Mouse (Mus musculus): ENCODE results near the gene Gm10073. TPM values are rescaled to one million over a fixed set of nuclear protein-coding genes. Genes with fewer than 3 reads are reported as not detected.

The Gm10073 gene
- polyA plus RNA-seq, 1 experiment from 2014 or later, result 9.1 TPM

- Histone ChIP-seq H3K27me3 (replicated peaks; ENCODE audit: control insufficient read depth, insufficient read depth, low read length) (no peaks in the 10 kb centered on the region), H3K9me3 (ENCODE audit: control insufficient read depth, low read length) (0 out of 2 replicates have a peak, but pooled peaks cover 5% of the 10 kb centered on the region), H3K36me3 (ENCODE audit: control insufficient read depth, insufficient read depth, low read length) (peaks cover 69% of the 10 kb centered on the region), H3K4me1 (replicated peaks; ENCODE audit: control insufficient read depth, insufficient read depth, low read length) (no peaks in the 10 kb centered on the region), H3K27ac (ENCODE audit: low read depth) (no peak overlapping the region), H3K4me2 (ENCODE audit: low read length) (no peak overlapping the region), H3K4me3 (ENCODE audit: low read depth, low read length) (no peak overlapping the region), H3K9ac (ENCODE audit: low read length) (no peak overlapping the region)
- DNase-seq (ENCODE audit: low spot score), result no peak
- 100% methylated on average over 1 of the region's 1 CpGs for WGBS
- no peak for ATAC-seq (replicated peaks; ENCODE audit: low FRiP score, low TSS enrichment, low read depth)
Observed at GRCm38 (mm10) chr8:106550906-106551305, 22.4 kb downstream of the Gm10073 start.

- H3K9me3 ChIP-seq (ENCODE audit: control insufficient read depth, low read length), result no peaks in the 10 kb centered on the region
- WGBS, result 73% methylated on average over 10 of the region's 10 CpGs
- no peak overlapping the region for H3K27ac ChIP-seq (ENCODE audit: low read depth)
- H3K4me2 ChIP-seq (ENCODE audit: low read length), result no peak overlapping the region
- H3K36me3 ChIP-seq (ENCODE audit: control insufficient read depth, insufficient read depth, low read length), result peaks cover 75% of the 10 kb centered on the region
- no peak overlapping the region for H3K9ac ChIP-seq (ENCODE audit: low read length)
- ATAC-seq (replicated peaks; ENCODE audit: low FRiP score, low TSS enrichment, low read depth), result 0 out of 2 replicates have a peak, but pooled peaks have one; percentile 36
- no peak for DNase-seq (ENCODE audit: low spot score)
- no peak overlapping the region for H3K4me3 ChIP-seq (ENCODE audit: low read depth, low read length)
- H3K4me1 ChIP-seq (replicated peaks; ENCODE audit: control insufficient read depth, insufficient read depth, low read length), result no peaks in the 10 kb centered on the region
- H3K27me3 ChIP-seq (replicated peaks; ENCODE audit: control insufficient read depth, insufficient read depth, low read length), result no peaks in the 10 kb centered on the region
Observed at GRCm38 (mm10) chr8:106548366-106548936, 24.8 kb downstream of the Gm10073 start.

GRCm38 (mm10) chr8:106546746-106547145 is 26.5 kb downstream of the Gm10073 start:
- H3K27me3 ChIP-seq (replicated peaks; ENCODE audit: control insufficient read depth, insufficient read depth, low read length), result no peaks in the 10 kb centered on the region
- H3K36me3 ChIP-seq (ENCODE audit: control insufficient read depth, insufficient read depth, low read length), result peaks cover 64% of the 10 kb centered on the region
- no peaks in the 10 kb centered on the region for H3K4me1 ChIP-seq (replicated peaks; ENCODE audit: control insufficient read depth, insufficient read depth, low read length)
- no peak overlapping the region for H3K4me2 ChIP-seq (ENCODE audit: low read length)
- H3K27ac ChIP-seq (ENCODE audit: low read depth), result no peak overlapping the region
- no peak for ATAC-seq (replicated peaks; ENCODE audit: low FRiP score, low TSS enrichment, low read depth)
- H3K4me3 ChIP-seq (ENCODE audit: low read depth, low read length), result no peak overlapping the region
- 86% methylated on average over 7 of the region's 7 CpGs for WGBS
- no peak overlapping the region for H3K9ac ChIP-seq (ENCODE audit: low read length)
- no peaks in the 10 kb centered on the region for H3K9me3 ChIP-seq (ENCODE audit: control insufficient read depth, low read length)
- no peak for DNase-seq (ENCODE audit: low spot score)

GRCm38 (mm10) chr8:106545149-106545548 is 28.1 kb downstream of the Gm10073 start:
- Histone ChIP-seq H3K4me2 (ENCODE audit: low read length) (no peak overlapping the region), H3K9ac (ENCODE audit: low read length) (no peak overlapping the region), H3K27ac (ENCODE audit: low read depth) (no peak overlapping the region), H3K36me3 (ENCODE audit: control insufficient read depth, insufficient read depth, low read length) (peaks cover 76% of the 10 kb centered on the region), H3K9me3 (ENCODE audit: control insufficient read depth, low read length) (no peaks in the 10 kb centered on the region), H3K4me1 (replicated peaks; ENCODE audit: control insufficient read depth, insufficient read depth, low read length) (no peaks in the 10 kb centered on the region), H3K4me3 (ENCODE audit: low read depth, low read length) (no peak overlapping the region), H3K27me3 (replicated peaks; ENCODE audit: control insufficient read depth, insufficient read depth, low read length) (no peaks in the 10 kb centered on the region)
- ATAC-seq (replicated peaks; ENCODE audit: low FRiP score, low TSS enrichment, low read depth) (no peak), DNase-seq (ENCODE audit: low spot score) (no peak)
- WGBS, result 91% methylated on average over 2 of the region's 2 CpGs

- H3K4me3 ChIP-seq (ENCODE audit: low read depth, low read length), result no peak overlapping the region
- peaks cover 83% of the 10 kb centered on the region for H3K36me3 ChIP-seq (ENCODE audit: control insufficient read depth, insufficient read depth, low read length)
- H3K27me3 ChIP-seq (replicated peaks; ENCODE audit: control insufficient read depth, insufficient read depth, low read length), result no peaks in the 10 kb centered on the region
- WGBS, result 85% methylated on average over 8 of the region's 8 CpGs
- no peaks in the 10 kb centered on the region for H3K4me1 ChIP-seq (replicated peaks; ENCODE audit: control insufficient read depth, insufficient read depth, low read length)
- H3K27ac ChIP-seq (ENCODE audit: low read depth), result no peak overlapping the region
- no peaks in the 10 kb centered on the region for H3K9me3 ChIP-seq (ENCODE audit: control insufficient read depth, low read length)
- ATAC-seq (replicated peaks; ENCODE audit: low FRiP score, low TSS enrichment, low read depth), result no peak
- no peak for DNase-seq (ENCODE audit: low spot score)
- H3K9ac ChIP-seq (ENCODE audit: low read length), result no peak overlapping the region
- no peak overlapping the region for H3K4me2 ChIP-seq (ENCODE audit: low read length)
Observed at GRCm38 (mm10) chr8:106543043-106543442, 30.2 kb downstream of the Gm10073 start.

GRCm38 (mm10) chr8:106541002-106541401 is 32.3 kb downstream of the Gm10073 start:
- WGBS, result 83% methylated on average over 11 of the region's 11 CpGs
- H3K4me2 ChIP-seq (ENCODE audit: low read length), result no peak overlapping the region
- H3K9me3 ChIP-seq (ENCODE audit: control insufficient read depth, low read length), result no peaks in the 10 kb centered on the region
- H3K4me3 ChIP-seq (ENCODE audit: low read depth, low read length), result no peak overlapping the region
- no peaks in the 10 kb centered on the region for H3K27me3 ChIP-seq (replicated peaks; ENCODE audit: control insufficient read depth, insufficient read depth, low read length)
- ATAC-seq (replicated peaks; ENCODE audit: low FRiP score, low TSS enrichment, low read depth) (no peak), DNase-seq (ENCODE audit: low spot score) (no peak)
- H3K27ac ChIP-seq (ENCODE audit: low read depth), result no peak overlapping the region
- H3K36me3 ChIP-seq (ENCODE audit: control insufficient read depth, insufficient read depth, low read length), result peaks cover 75% of the 10 kb centered on the region
- no peak overlapping the region for H3K9ac ChIP-seq (ENCODE audit: low read length)
- no peaks in the 10 kb centered on the region for H3K4me1 ChIP-seq (replicated peaks; ENCODE audit: control insufficient read depth, insufficient read depth, low read length)

- peaks cover 57% of the 10 kb centered on the region for H3K36me3 ChIP-seq (ENCODE audit: control insufficient read depth, insufficient read depth, low read length)
- no peak overlapping the region for H3K27ac ChIP-seq (ENCODE audit: low read depth)
- no peaks in the 10 kb centered on the region for H3K4me1 ChIP-seq (replicated peaks; ENCODE audit: control insufficient read depth, insufficient read depth, low read length)
- H3K27me3 ChIP-seq (replicated peaks; ENCODE audit: control insufficient read depth, insufficient read depth, low read length), result no peaks in the 10 kb centered on the region
- ATAC-seq (replicated peaks; ENCODE audit: low FRiP score, low TSS enrichment, low read depth) (no peak), DNase-seq (ENCODE audit: low spot score) (no peak)
- no peaks in the 10 kb centered on the region for H3K9me3 ChIP-seq (ENCODE audit: control insufficient read depth, low read length)
- no peak overlapping the region for H3K4me2 ChIP-seq (ENCODE audit: low read length)
- no peak overlapping the region for H3K9ac ChIP-seq (ENCODE audit: low read length)
- H3K4me3 ChIP-seq (ENCODE audit: low read depth, low read length), result no peak overlapping the region
- 70% methylated on average over 5 of the region's 5 CpGs for WGBS
Observed at GRCm38 (mm10) chr8:106539193-106539592, 34.1 kb downstream of the Gm10073 start.

GRCm38 (mm10) chr8:106535448-106535847 is 37.8 kb downstream of the Gm10073 start:
- no peak for DNase-seq (ENCODE audit: low spot score)
- Histone ChIP-seq H3K4me2 (ENCODE audit: low read length) (no peak overlapping the region), H3K9ac (ENCODE audit: low read length) (no peak overlapping the region), H3K36me3 (ENCODE audit: control insufficient read depth, insufficient read depth, low read length) (peaks cover 36% of the 10 kb centered on the region), H3K9me3 (ENCODE audit: control insufficient read depth, low read length) (no peaks in the 10 kb centered on the region), H3K4me3 (ENCODE audit: low read depth, low read length) (no peak overlapping the region), H3K27ac (ENCODE audit: low read depth) (no peak overlapping the region), H3K27me3 (replicated peaks; ENCODE audit: control insufficient read depth, insufficient read depth, low read length) (no peaks in the 10 kb centered on the region), H3K4me1 (replicated peaks; ENCODE audit: control insufficient read depth, insufficient read depth, low read length) (no peaks in the 10 kb centered on the region)
- 74% methylated on average over 4 of the region's 4 CpGs for WGBS
- no peak for ATAC-seq (replicated peaks; ENCODE audit: low FRiP score, low TSS enrichment, low read depth)

- Histone ChIP-seq H3K27ac (ENCODE audit: low read depth) (no peak overlapping the region), H3K9ac (ENCODE audit: low read length) (no peak overlapping the region), H3K27me3 (replicated peaks; ENCODE audit: control insufficient read depth, insufficient read depth, low read length) (no peaks in the 10 kb centered on the region), H3K4me1 (replicated peaks; ENCODE audit: control insufficient read depth, insufficient read depth, low read length) (no peaks in the 10 kb centered on the region), H3K9me3 (ENCODE audit: control insufficient read depth, low read length) (no peaks in the 10 kb centered on the region), H3K4me2 (ENCODE audit: low read length) (no peak overlapping the region), H3K4me3 (ENCODE audit: low read depth, low read length) (no peak overlapping the region), H3K36me3 (ENCODE audit: control insufficient read depth, insufficient read depth, low read length) (peaks cover 26% of the 10 kb centered on the region)
- DNase-seq (ENCODE audit: low spot score), result peak; percentile 81
- ATAC-seq (replicated peaks; ENCODE audit: low FRiP score, low TSS enrichment, low read depth), result no peak
- WGBS, result 49% methylated on average over 6 of the region's 6 CpGs
Observed at GRCm38 (mm10) chr8:106534449-106534848, 38.8 kb downstream of the Gm10073 start.
